Mouse (Mus musculus): ENCODE measurements around the gene Vkorc1l1.

- no peak for TF ChIP-seq CHD2 (IDR thresholded peaks at IDR 0.05; ENCODE audit: low read depth, low read length)
- no peak for TF ChIP-seq ZC3H11A (IDR thresholded peaks at IDR 0.05; ENCODE audit: borderline replicate concordance, low read depth, low read length)
Measured at GRCm38 (mm10) chr5:130031410-130032390, 89.9 kb downstream of the Vkorc1l1 start.

Data from ES-E14 (cell line).